Mouse (Mus musculus) midbrain, embryonic 10.5 days (tissue): ENCODE data around the gene Stk38. TPM values are rescaled to one million over a fixed set of nuclear protein-coding genes. Genes with fewer than 3 reads are reported as not detected.

Experiments used
- DNase-seq: peaks from one replicate; pipeline ENCODE4 v3.0.0-alpha.2; 2017; ENCODE audit warnings: low spot score
- H3K27ac ChIP-seq: fragments of 300-500 bp; sonication (generic); replicated peaks from 2 replicates; pipeline ENCODE4 v1.5.1; 2016; ENCODE audit warnings: mild to moderate bottlenecking
- H3K27me3 ChIP-seq: fragments of 300-500 bp; sonication (generic); 2 replicates; pipeline ENCODE4 v1.6.1; 2016; ENCODE audit warnings: low read depth, mild to moderate bottlenecking; ENCODE audit not compliant: poor library complexity, severe bottlenecking
- H3K36me3 ChIP-seq: fragments of 300-500 bp; sonication (generic); 2 replicates; pipeline ENCODE4 v1.6.1; 2016; ENCODE audit warnings: mild to moderate bottlenecking, moderate library complexity
- H3K4me1 ChIP-seq: fragments of 300-500 bp; sonication (generic); 2 replicates; pipeline ENCODE4 v1.6.1; 2016
- H3K4me3 ChIP-seq: fragments of 300-500 bp; sonication (generic); 2 replicates; pipeline ENCODE4 v1.5.1; 2016; ENCODE audit warnings: mild to moderate bottlenecking, moderate library complexity
- H3K9me3 ChIP-seq: fragments of 300-500 bp; sonication (generic); replicated peaks from 2 replicates; pipeline ENCODE4 v1.6.1; 2016; ENCODE audit warnings: mild to moderate bottlenecking
- WGBS: fragments of 180-500 bp; shearing (Covaris S2); methylation state at CpG from one replicate; pipeline ENCODE4 v1.1.7; 2016; 5-methylcytosine and 5-hydroxymethylcytosine counted together
- polyA plus RNA-seq: library from polyadenylated mRNA; unstranded; fragments of >200 nt; fragmentation: Nextera tagmentation; extraction: Ambion mirVana; gene quantifications from 2 replicates; pipeline ENCODE4 v1.2.1, GENCODE M21; 2016

Gene Stk38
- polyA plus RNA-seq, 1 experiment from 2014 or later, result 115 TPM

DNA sequence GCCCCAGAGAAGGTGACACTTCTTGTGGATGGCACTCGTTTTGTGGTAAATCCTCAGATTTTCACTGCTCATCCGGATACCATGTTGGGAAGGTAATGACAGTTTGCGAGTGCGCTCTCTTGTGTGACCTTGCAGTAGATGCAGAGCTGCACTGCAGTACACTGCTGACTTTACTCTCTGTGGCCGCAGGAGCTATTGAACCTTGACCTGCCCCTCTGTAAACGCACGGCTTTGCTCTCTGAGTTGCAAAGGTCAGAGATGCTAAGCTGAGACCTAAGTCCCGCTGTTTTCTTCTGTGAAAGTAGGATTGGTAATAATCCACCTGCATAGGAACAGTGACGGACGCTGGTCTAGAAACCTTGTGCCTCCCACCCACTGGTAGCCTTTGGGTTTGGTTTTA, 46.2 kb downstream of the Stk38 start:
- Histone ChIP-seq H3K4me1 (peaks cover 27% of the 10 kb centered on the region), H3K27me3 (no peaks in the 10 kb centered on the region), H3K36me3 (peaks cover 86% of the 10 kb centered on the region), H3K4me3 (no peak overlapping the region), H3K27ac (no peak overlapping the region), H3K9me3 (no peaks in the 10 kb centered on the region)
- no peak for DNase-seq
- WGBS, result 81% methylated on average over 10 of the region's 10 CpGs

GRCm38 (mm10) chr17:28960597-28960996, 47.2 kb downstream of the Stk38 start:
- Histone ChIP-seq H3K4me1 (peaks cover 27% of the 10 kb centered on the region), H3K9me3 (0 out of 2 replicates have a peak, but pooled peaks cover 5% of the 10 kb centered on the region), H3K36me3 (peaks cover 85% of the 10 kb centered on the region), H3K4me3 (no peak overlapping the region), H3K27ac (no peak overlapping the region), H3K27me3 (no peaks in the 10 kb centered on the region)
- 69% methylated on average over 10 of the region's 10 CpGs for WGBS
- DNase-seq, result no peak

GRCm38 (mm10) chr17:28954416-28954815, 53.4 kb downstream of the Stk38 start:
- H3K27me3 ChIP-seq, result no peaks in the 10 kb centered on the region
- DNase-seq, result no peak
- 98% methylated on average over 9 of the region's 9 CpGs for WGBS
- peaks cover 15% of the 10 kb centered on the region; the same call in 1 of the 2 replicates for H3K9me3 ChIP-seq
- H3K4me1 ChIP-seq, result peaks cover 25% of the 10 kb centered on the region
- peaks cover 45% of the 10 kb centered on the region for H3K36me3 ChIP-seq
- peak overlapping the region; percentile 63; the same call in 1 of the 2 replicates for H3K4me3 ChIP-seq
- no peak overlapping the region for H3K27ac ChIP-seq

DNA sequence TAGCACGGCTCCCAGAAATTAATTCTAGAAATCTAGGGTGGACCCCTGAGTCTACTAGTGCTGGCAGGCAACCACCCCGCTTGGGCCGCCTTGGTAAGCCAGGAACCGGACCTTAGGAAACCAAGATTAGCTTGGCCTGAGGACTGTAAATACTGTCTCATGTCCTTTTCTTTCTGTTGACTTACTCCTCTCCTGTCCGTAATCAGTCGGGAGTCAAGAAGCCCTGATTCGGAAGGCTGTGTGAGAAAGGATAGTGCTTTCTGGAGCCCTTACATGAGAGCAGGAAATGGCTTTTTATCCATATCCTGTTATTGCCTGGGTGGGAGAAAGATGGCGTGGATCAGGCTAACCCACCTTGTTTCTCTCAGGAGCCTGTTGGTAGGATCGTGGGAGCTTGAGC, 54.5 kb downstream of the Stk38 start:
- DNase-seq, result peak; percentile 24
- Histone ChIP-seq H3K4me1 (peaks cover 25% of the 10 kb centered on the region), H3K9me3 (peaks cover 15% of the 10 kb centered on the region; the same call in 1 of the 2 replicates), H3K36me3 (peaks cover 37% of the 10 kb centered on the region), H3K27ac (peak overlapping the region; percentile 98), H3K27me3 (no peaks in the 10 kb centered on the region), H3K4me3 (peak overlapping the region; percentile 63)
- WGBS, result 49% methylated on average over 9 of the region's 9 CpGs

DNA sequence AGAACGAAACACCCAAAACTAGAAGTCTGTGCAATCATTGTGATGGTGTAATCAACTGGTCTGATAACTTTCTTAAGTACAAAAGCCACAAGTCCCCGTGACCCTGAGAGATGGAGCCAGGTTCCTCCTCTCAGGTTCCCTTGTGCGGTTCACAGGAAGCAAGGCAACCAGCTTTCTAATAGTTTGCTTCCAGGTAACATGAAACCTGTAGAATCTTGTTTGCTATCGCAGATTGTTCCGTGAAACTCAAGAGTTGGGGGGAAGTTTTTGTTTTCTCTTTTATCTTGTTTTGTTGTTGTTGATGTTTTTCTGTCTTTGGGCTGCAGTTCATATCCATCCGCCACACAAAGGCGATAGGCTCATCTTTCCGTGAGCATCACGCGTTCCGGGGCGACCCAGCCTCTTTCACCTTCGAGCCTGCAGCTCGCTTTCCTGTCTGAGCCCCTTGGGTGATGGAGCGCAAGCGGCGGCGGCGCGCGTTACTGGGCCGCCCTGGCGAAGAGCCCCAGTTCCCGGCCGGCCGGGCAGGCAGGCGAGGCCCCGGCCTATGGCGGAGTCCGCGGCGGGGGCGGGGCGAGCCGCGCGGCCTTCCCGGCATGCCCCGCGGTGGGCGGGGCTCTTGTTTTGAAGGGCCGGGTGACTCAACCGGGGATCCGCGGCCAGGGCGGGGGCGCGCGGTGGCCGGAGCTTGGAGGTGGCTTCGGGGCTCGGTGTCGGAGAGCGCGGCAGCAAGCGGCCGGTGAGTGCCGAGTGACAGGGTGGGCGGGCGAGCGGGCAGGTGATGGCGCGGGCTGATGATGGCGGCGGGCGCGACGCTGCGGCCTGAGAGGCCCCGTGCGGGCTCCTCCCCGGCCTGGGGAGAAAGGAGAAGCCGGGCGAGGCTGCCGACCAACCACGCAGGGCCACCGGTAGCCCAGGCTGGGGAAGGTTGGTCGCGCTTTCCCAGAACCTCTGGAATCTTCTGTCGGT, 55.7 kb downstream of the Stk38 start, which contains the start of gene Kctd20:
TSS of gene Kctd20 (plus strand) at position 120 of the 969 bp plus-strand sequence.
- Histone ChIP-seq H3K4me1 (peaks cover 25% of the 10 kb centered on the region), H3K27me3 (no peaks in the 10 kb centered on the region), H3K4me3 (peak within 1 kb of the TSS; percentile 63), H3K36me3 (peaks cover 27% of the 10 kb centered on the region), H3K27ac (peak within 1 kb of the TSS; percentile 98), H3K9me3 (peaks cover 20% of the 10 kb centered on the region)
- peak; percentile 94 for DNase-seq
- under 1% methylated on average over 80 of the region's 80 CpGs for WGBS

GRCm38 (mm10) chr17:28950751-28951150, 57.0 kb downstream of the Stk38 start:
- DNase-seq, result no peak
- peaks cover 25% of the 10 kb centered on the region for H3K4me1 ChIP-seq
- H3K27ac ChIP-seq, result no peak overlapping the region
- H3K36me3 ChIP-seq, result peaks cover 14% of the 10 kb centered on the region
- H3K9me3 ChIP-seq, result peaks cover 18% of the 10 kb centered on the region
- WGBS, result 81% methylated on average over 4 of the region's 4 CpGs
- H3K27me3 ChIP-seq, result no peaks in the 10 kb centered on the region
- no peak overlapping the region for H3K4me3 ChIP-seq

DNA sequence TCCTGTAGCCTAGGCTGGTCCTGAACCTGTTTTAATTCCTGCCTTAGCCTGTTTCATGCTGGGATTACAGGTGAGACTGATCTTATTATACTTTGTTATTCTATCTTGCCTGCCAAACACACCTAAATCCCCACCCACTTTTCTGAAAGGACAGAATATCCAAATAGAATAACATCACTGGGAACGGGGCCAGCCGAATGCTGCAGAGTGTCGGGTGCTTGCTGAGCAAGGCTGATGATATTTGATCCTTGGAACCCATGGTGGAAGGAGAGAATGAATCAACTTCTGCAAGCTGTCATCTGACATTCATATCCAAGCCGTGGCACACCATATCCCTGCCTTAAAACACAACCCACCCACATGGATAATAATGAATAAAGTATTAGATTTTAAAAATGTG, 59.1 kb downstream of the Stk38 start:
- Histone ChIP-seq H3K27ac (no peak overlapping the region), H3K27me3 (no peaks in the 10 kb centered on the region), H3K4me3 (no peak overlapping the region), H3K36me3 (no peaks in the 10 kb centered on the region), H3K9me3 (peaks cover 8% of the 10 kb centered on the region), H3K4me1 (peaks cover 17% of the 10 kb centered on the region)
- WGBS, result 78% methylated on average over 4 of the region's 4 CpGs
- no peak for DNase-seq

- Histone ChIP-seq H3K27ac (no peak overlapping the region), H3K9me3 (peaks cover 8% of the 10 kb centered on the region), H3K36me3 (no peaks in the 10 kb centered on the region), H3K4me1 (peaks cover 10% of the 10 kb centered on the region), H3K27me3 (no peaks in the 10 kb centered on the region), H3K4me3 (no peak overlapping the region)
- DNase-seq, result no peak
- WGBS, result 94% methylated on average over 19 of the region's 19 CpGs
Observed at GRCm38 (mm10) chr17:28947011-28947939, 60.5 kb downstream of the Stk38 start.

- WGBS, result 95% methylated on average over 7 of the region's 7 CpGs
- Histone ChIP-seq H3K36me3 (no peaks in the 10 kb centered on the region), H3K4me3 (no peak overlapping the region), H3K27ac (no peak overlapping the region), H3K27me3 (no peaks in the 10 kb centered on the region), H3K9me3 (peaks cover 8% of the 10 kb centered on the region), H3K4me1 (no peaks in the 10 kb centered on the region)
- no peak for DNase-seq
Observed at GRCm38 (mm10) chr17:28944481-28944880, 63.3 kb downstream of the Stk38 start.

DNA sequence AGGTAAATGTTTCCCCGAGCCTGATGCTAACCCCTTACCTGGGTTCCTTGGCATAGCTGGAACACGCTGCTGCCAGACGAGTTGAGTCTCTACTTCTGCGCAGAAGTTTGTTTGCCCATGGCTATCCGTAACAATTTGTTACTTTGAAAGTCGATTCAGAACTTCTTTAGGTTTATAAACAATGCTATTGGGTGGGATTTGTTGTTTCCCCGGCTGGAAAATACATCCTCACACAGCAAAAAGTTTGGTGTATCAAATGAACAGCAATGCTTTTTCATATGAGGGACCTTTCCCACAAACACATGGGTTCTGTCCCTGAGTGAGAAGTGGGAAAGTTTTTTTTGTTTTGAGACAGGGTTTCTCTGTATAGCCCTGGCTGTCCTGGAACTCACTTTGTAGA, 64.1 kb downstream of the Stk38 start, which contains the start of gene Pxt1:
TSS of gene Pxt1 (minus strand) at position 101 of the 400 bp plus-strand sequence.
- Histone ChIP-seq H3K4me3 (no peak within 1 kb of the TSS), H3K27ac (no peak within 1 kb of the TSS), H3K36me3 (no peaks in the 10 kb centered on the region), H3K9me3 (peaks cover 8% of the 10 kb centered on the region), H3K27me3 (no peaks in the 10 kb centered on the region), H3K4me1 (no peaks in the 10 kb centered on the region)
- DNase-seq, result no peak
- WGBS, result 92% methylated on average over 7 of the region's 7 CpGs

DNA sequence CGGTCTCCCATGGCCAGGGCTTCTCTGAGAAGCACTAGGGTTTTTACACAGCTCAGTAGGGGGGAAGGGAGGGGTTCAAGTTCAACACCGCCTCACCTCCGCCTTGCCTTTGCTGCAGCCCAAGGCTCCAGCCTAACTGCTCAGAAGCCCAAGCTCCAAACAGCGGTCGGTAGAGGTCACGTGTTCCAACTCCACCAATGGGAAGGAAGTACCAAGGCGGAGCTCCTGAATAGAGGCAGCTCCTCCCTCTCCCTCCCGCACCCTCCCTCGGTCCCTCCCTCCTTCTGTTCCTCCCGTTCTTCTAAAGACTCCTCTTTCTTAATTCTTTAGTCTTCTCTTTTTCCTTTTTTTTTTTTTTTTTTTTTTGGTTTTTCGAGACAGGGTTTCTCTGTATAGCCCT, 65.7 kb downstream of the Stk38 start:
- DNase-seq, result no peak
- Histone ChIP-seq H3K27ac (no peak overlapping the region), H3K4me1 (no peaks in the 10 kb centered on the region), H3K9me3 (peaks cover 3% of the 10 kb centered on the region), H3K27me3 (no peaks in the 10 kb centered on the region), H3K36me3 (no peaks in the 10 kb centered on the region), H3K4me3 (no peak overlapping the region)
- 72% methylated on average over 10 of the region's 11 CpGs for WGBS

- WGBS, result 95% methylated on average over 25 of the region's 25 CpGs
- no peak for DNase-seq
Observed at GRCm38 (mm10) chr17:28940776-28941555, 66.8 kb downstream of the Stk38 start.

More at GRCm38 (mm10) chr17:28940776-28941555, 66.8 kb downstream of the Stk38 start:
- Histone ChIP-seq H3K27me3 (no peaks in the 10 kb centered on the region), H3K9me3 (peaks cover 7% of the 10 kb centered on the region; the same call in 1 of the 2 replicates), H3K27ac (no peak overlapping the region), H3K4me3 (no peak overlapping the region), H3K36me3 (no peaks in the 10 kb centered on the region), H3K4me1 (no peaks in the 10 kb centered on the region)
